Mouse (Mus musculus) stomach, postnatal 0 days (tissue): ENCODE results near the gene Lgals7. TPM values are rescaled to one million over a fixed set of nuclear protein-coding genes. Genes with fewer than 3 reads are reported as not detected.
A peak's percentile ranks its signal among the peaks of the same experiment; 100 is the strongest.

Source experiments
- ATAC-seq: fragments of 200-750 bp; cut with Nextera tagmentation; 2 replicates; pipeline ENCODE4 v1.8.0; 2017; ENCODE audit not compliant: low FRiP score, low TSS enrichment
- DNase-seq: peaks from one replicate; pipeline ENCODE4 v3.0.0-alpha.2; 2016; ENCODE audit warnings: low spot score
- H3K27ac ChIP-seq: fragments of 300-500 bp; sonication (generic); replicated peaks from 2 replicates; pipeline ENCODE4 v1.5.1; 2014; ENCODE audit warnings: mild to moderate bottlenecking, control low read depth
- H3K27me3 ChIP-seq: fragments of 300-500 bp; sonication (generic); 2 replicates; pipeline ENCODE4 v1.6.1; 2014; ENCODE audit warnings: low read length; ENCODE audit not compliant: control insufficient read depth, insufficient read depth
- H3K36me3 ChIP-seq: fragments of 300-500 bp; sonication (generic); 2 replicates; pipeline ENCODE4 v1.6.1; 2014; ENCODE audit warnings: low read length, mixed read lengths; ENCODE audit not compliant: control insufficient read depth, insufficient read depth
- H3K4me1 ChIP-seq: fragments of 300-500 bp; sonication (generic); replicated peaks from 2 replicates; pipeline ENCODE4 v1.6.1; 2014; ENCODE audit warnings: antibody characterized with exemption; ENCODE audit not compliant: control insufficient read depth, insufficient read depth
- H3K4me2 ChIP-seq: fragments of 300-500 bp; sonication (generic); replicated peaks from 2 replicates; pipeline ENCODE4 v1.6.1; 2014; ENCODE audit warnings: low read depth, mild to moderate bottlenecking, control low read depth, moderate library complexity
- H3K4me3 ChIP-seq: fragments of 300-500 bp; sonication (generic); 2 replicates; pipeline ENCODE4 v1.5.1; 2014; ENCODE audit warnings: low read depth, low read length, control low read depth
- H3K9ac ChIP-seq: fragments of 300-500 bp; sonication (generic); 2 replicates; pipeline ENCODE4 v1.6.1; 2014; ENCODE audit warnings: mild to moderate bottlenecking, low read length, control low read depth, mixed read lengths
- H3K9me3 ChIP-seq: fragments of 300-500 bp; sonication (generic); 2 replicates; pipeline ENCODE4 v1.6.1; 2016; ENCODE audit warnings: low read length; ENCODE audit not compliant: control insufficient read depth
- CTCF ChIP-seq: IDR thresholded peaks from 2 replicates; pipeline ENCODE4 v1.5.1; 2016; ENCODE audit warnings: antibody characterized with exemption, low read depth, mild to moderate bottlenecking, moderate library complexity
- EP300 ChIP-seq: optimal IDR thresholded peaks from 2 replicates; pipeline ENCODE3; 2016; ENCODE audit warnings: antibody characterized with exemption
- WGBS: fragments of 180-500 bp; shearing (Covaris S2); extraction: QIAGEN DNeasy Blood & Tissue Kit; methylation state at CpG from one replicate; pipeline ENCODE4 v1.1.7; 2014; 5-methylcytosine and 5-hydroxymethylcytosine counted together
- polyA plus RNA-seq: library from polyadenylated mRNA; unstranded; fragments of >200 nt; fragmentation: Nextera tagmentation; extraction: Ambion mirVana; gene quantifications from 2 replicates; pipeline ENCODE4 v1.2.1, GENCODE M21; 2015

The Lgals7 gene
- polyA plus RNA-seq, 1 experiment from 2014 or later = 301 TPM

DNA sequence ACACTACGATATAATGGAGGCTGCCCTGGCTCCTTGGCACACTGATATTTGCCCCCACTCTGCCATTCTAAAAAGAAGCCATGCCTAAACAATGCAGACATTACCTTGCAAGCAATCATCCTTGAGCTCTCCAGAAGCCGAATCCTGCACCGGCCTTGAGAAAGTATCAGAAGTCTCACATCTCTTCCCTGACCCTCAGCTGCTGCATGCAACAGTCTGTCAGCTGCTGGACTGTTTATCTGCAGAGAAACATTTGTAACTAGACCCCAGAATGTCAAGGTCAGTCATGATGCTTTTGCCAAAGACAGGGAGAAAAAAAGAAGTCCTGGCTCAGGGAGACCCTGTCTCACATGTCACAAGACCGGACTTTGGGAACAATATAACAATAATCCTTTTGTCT lies 12.4 kb downstream of the Lgals7 start:
- no peaks in the 10 kb centered on the region for H3K27me3 ChIP-seq
- WGBS = 62% methylated on average over 4 of the region's 4 CpGs
- H3K4me2 ChIP-seq = no peak overlapping the region
- no peak overlapping the region for H3K4me3 ChIP-seq
- H3K36me3 ChIP-seq = no peaks in the 10 kb centered on the region
- DNase-seq = no peak
- H3K27ac ChIP-seq = no peak overlapping the region
- no peak overlapping the region for H3K9ac ChIP-seq
- no peak for TF ChIP-seq EP300
- TF ChIP-seq CTCF = no peak
- no peaks in the 10 kb centered on the region for H3K9me3 ChIP-seq
- H3K4me1 ChIP-seq = no peaks in the 10 kb centered on the region
- ATAC-seq = no peak

DNA sequence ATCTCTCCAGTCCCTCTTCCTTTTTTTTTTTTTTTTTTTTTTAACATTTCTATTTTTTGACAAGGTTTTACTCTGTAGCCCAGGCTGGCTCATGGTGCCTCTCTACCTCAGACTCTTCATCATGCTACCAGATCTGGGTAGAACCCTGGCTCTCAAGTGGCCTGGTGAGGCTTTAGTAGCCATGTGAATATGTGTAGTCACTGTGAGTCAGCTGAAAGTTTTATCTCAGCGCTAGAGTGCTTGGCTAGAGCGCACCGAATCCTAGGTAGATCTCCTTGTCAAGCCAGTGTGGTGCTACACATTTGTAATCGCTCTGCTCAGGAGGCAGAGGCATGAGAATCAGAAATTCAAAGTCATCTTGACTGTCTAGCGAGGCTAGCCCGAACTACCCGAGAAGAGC lies 13.5 kb downstream of the Lgals7 start:
- H3K27ac ChIP-seq = no peak overlapping the region
- 84% methylated on average over 7 of the region's 7 CpGs for WGBS

DNA sequence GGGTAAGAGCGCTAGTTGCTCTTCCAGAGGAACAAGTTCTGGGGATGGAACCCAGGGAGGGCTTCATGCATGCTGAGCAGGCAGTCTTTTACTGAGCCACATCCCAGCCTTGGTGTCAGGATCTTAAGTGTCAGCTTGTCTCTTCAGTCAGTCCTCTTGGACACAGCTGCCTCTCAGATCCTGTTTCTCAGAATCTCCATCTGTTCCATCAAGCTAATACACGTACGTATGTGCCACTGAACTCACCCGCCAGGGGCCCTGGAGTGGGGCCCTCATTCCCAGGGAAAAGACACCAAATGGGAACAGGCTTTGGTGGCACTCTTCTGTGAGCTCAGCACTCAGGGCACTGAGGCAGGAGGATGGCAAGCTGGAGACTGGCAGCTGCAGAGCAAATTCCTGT lies 14.2 kb downstream of the Lgals7 start:
- DNase-seq (no peak), ATAC-seq (no peak)
- no peak overlapping the region for H3K4me2 ChIP-seq
- WGBS = 70% methylated on average over 4 of the region's 4 CpGs
- no peak overlapping the region for H3K4me3 ChIP-seq
- no peak overlapping the region for H3K9ac ChIP-seq
- no peak overlapping the region for H3K27ac ChIP-seq
- no peaks in the 10 kb centered on the region for H3K4me1 ChIP-seq
- TF ChIP-seq CTCF = no peak
- no peak for TF ChIP-seq EP300
- H3K27me3 ChIP-seq = no peaks in the 10 kb centered on the region
- no peaks in the 10 kb centered on the region for H3K9me3 ChIP-seq
- H3K36me3 ChIP-seq = no peaks in the 10 kb centered on the region

More for the DNA sequence above, 13.5 kb downstream of the Lgals7 start:
- H3K36me3 ChIP-seq = no peaks in the 10 kb centered on the region
- H3K9me3 ChIP-seq = no peaks in the 10 kb centered on the region
- TF ChIP-seq EP300 = no peak
- no peak for TF ChIP-seq CTCF
- H3K4me3 ChIP-seq = no peak overlapping the region
- no peaks in the 10 kb centered on the region for H3K4me1 ChIP-seq
- DNase-seq (no peak), ATAC-seq (no peak)
- no peaks in the 10 kb centered on the region for H3K27me3 ChIP-seq
- H3K4me2 ChIP-seq = no peak overlapping the region
- H3K9ac ChIP-seq = no peak overlapping the region

DNA sequence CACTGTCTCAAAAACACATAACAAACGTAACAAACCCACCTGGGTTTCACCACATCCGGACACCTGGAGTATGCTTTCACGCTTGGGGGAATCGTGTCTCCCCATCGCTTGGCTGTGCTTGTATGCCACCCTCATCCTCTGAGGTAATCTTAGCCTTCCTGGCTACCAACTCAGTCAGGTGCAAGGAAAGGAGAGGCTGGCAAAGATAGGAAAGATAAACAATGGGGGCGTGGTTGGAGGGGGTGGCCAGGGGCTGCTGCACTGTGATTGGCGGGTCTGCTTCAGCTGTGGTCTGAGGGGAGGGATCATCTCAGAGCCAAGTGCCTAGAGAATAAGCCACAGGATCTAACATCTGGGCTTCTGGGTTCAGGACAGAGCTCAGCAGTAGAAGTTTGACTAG lies 16.0 kb downstream of the Lgals7 start:
- Histone ChIP-seq H3K27ac (no peak overlapping the region), H3K4me2 (no peak overlapping the region), H3K9ac (no peak overlapping the region), H3K27me3 (no peaks in the 10 kb centered on the region), H3K4me3 (no peak overlapping the region), H3K9me3 (no peaks in the 10 kb centered on the region), H3K4me1 (no peaks in the 10 kb centered on the region), H3K36me3 (no peaks in the 10 kb centered on the region)
- no peak for ATAC-seq
- TF ChIP-seq EP300 (no peak), CTCF (no peak)
- 73% methylated on average over 7 of the region's 7 CpGs for WGBS
- DNase-seq = no peak

DNA sequence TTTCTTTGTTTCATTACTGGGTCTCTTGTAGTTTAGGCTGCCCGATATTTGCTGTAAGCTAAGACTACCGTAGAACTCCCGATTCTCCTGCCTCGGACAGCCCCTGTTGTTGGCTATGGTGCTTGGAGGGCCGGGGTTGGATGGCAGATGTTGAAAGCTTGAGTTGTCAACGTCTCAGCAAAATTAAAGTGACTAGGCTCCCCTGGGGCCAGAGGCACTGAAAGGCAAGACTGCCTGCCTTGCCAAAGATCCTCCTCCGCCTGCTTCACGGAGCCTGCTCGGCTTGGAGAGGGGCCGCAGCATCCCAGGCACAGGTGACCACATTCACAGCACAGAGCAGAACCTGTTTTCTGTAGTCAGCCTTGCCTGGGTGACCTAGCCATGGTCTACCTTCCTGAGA lies 16.9 kb downstream of the Lgals7 start:
- Histone ChIP-seq H3K4me3 (no peak overlapping the region), H3K36me3 (no peaks in the 10 kb centered on the region), H3K9me3 (no peaks in the 10 kb centered on the region), H3K4me2 (no peak overlapping the region), H3K27ac (peak overlapping the region; percentile 35; the same call in 1 of the 2 replicates), H3K27me3 (no peaks in the 10 kb centered on the region), H3K9ac (no peak overlapping the region), H3K4me1 (no peaks in the 10 kb centered on the region)
- no peak for ATAC-seq
- TF ChIP-seq CTCF = no peak
- TF ChIP-seq EP300 = no peak
- 78% methylated on average over 10 of the region's 10 CpGs for WGBS
- DNase-seq = no peak

DNA sequence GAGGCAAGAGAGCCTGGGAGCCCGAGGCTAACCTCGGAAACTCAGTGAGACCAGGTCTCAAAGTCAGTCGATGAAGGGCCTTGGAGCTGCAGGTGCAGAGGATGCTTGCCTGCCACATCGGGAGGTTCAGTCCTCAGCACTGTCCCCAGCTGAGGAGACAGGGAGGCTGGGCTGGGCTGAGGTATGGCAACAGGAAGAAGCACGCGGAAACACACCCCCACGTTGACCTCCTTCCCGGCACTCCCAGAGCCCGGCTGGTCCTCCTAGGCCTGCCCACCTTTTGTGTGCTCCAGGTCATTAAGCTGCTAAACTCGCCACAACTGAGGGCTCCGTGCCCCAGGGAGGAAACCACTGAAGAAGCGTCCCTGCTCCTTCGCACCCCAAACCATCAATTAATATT lies 17.5 kb downstream of the Lgals7 start, which contains the start of gene Capn12:
TSS of gene Capn12 (plus strand) at position 224 of the 400 bp plus-strand sequence.
- Histone ChIP-seq H3K9me3 (no peaks in the 10 kb centered on the region), H3K4me3 (no peak within 1 kb of the TSS), H3K4me1 (no peaks in the 10 kb centered on the region), H3K9ac (no peak within 1 kb of the TSS), H3K27me3 (no peaks in the 10 kb centered on the region), H3K27ac (peak within 1 kb of the TSS; percentile 35; the same call in 1 of the 2 replicates), H3K36me3 (no peaks in the 10 kb centered on the region), H3K4me2 (no peak within 1 kb of the TSS)
- no peak for DNase-seq
- 0 out of 2 replicates have a peak, but pooled peaks have one; percentile 32 for ATAC-seq
- WGBS = 41% methylated on average over 13 of the region's 13 CpGs
- TF ChIP-seq EP300 (no peak), CTCF (no peak)
